11 mouse cellular contexts compared by ENCODE assay signal in genomic region chr11:76262611-76263351, GRCm38 (mm10). TPM values are rescaled to one million over a fixed set of nuclear protein-coding genes. Genes with fewer than 3 reads are reported as not detected.
DNase-seq lines count a peak whose midpoint lies in the region; ATAC-seq and TF ChIP-seq lines count a peak whose summit lies in the region.
"Had no signal": no experiment of that assay in that cellular context is flagged by ENCODE, and none has a peak within 500 bp of the region (broad histone marks: within the 10 kb centered on the region; RNA-seq: fewer than 3 reads in every experiment).

No protein-coding gene starts in this region.

- 7% methylated on average over 19 of the region's 19 CpGs for WGBS in midbrain, embryonic 10.5 days
- 7% methylated on average over 19 of the region's 19 CpGs for WGBS in midbrain, postnatal 0 days
- WGBS in embryonic facial prominence, embryonic 15.5 days, result 18% methylated on average over 19 of the region's 19 CpGs
- 10% methylated on average over 19 of the region's 19 CpGs for WGBS in limb, embryonic 12.5 days

- peak overlapping the region; percentile 92 for H3K27ac ChIP-seq in midbrain, embryonic 10.5 days (replicated peaks)
- no peak overlapping the region for H3K27ac ChIP-seq in midbrain, postnatal 0 days (ENCODE audit: low read depth, low read length)
- H3K27ac ChIP-seq in embryonic facial prominence, embryonic 15.5 days (replicated peaks), result no peak overlapping the region
- 0 out of 2 replicates have a peak overlapping the region, but pooled peaks have one; percentile 12 for H3K27ac ChIP-seq in limb, embryonic 12.5 days
- H3K27ac ChIP-seq: liver, embryonic 15.5 days had no signal

- no peak overlapping the region for H3K4me2 ChIP-seq in midbrain, postnatal 0 days (ENCODE audit: low read depth, low read length, poor library complexity, severe bottlenecking)
- H3K4me2 ChIP-seq in embryonic facial prominence, embryonic 15.5 days (replicated peaks), result no peak overlapping the region
- H3K4me2 ChIP-seq in limb, embryonic 12.5 days, result peak overlapping the region; percentile 18; the same call in 1 of the 2 replicates
- H3K4me2 ChIP-seq: liver, embryonic 15.5 days had no signal

- peaks cover 99% of the 10 kb centered on the region for H3K4me1 ChIP-seq in midbrain, embryonic 10.5 days
- peaks cover 3% of the 10 kb centered on the region; the same call in 1 of the 2 replicates for H3K4me1 ChIP-seq in midbrain, postnatal 0 days (ENCODE audit: insufficient read depth, low read length)
- H3K4me1 ChIP-seq in embryonic facial prominence, embryonic 15.5 days, result peaks cover 33% of the 10 kb centered on the region
- H3K4me1 ChIP-seq in limb, embryonic 12.5 days (replicated peaks), result peaks cover 20% of the 10 kb centered on the region
- H3K4me1 ChIP-seq: liver, embryonic 15.5 days had no signal

- TF ChIP-seq CTCF in midbrain, postnatal 0 days (IDR thresholded peaks at IDR 0.05), result no peak

- no peaks in the 10 kb centered on the region for H3K9me3 ChIP-seq in midbrain, embryonic 10.5 days (replicated peaks)
- no peaks in the 10 kb centered on the region for H3K9me3 ChIP-seq in midbrain, postnatal 0 days (ENCODE audit: low read length)
- no peaks in the 10 kb centered on the region for H3K9me3 ChIP-seq in embryonic facial prominence, embryonic 15.5 days (replicated peaks)
- no peaks in the 10 kb centered on the region for H3K9me3 ChIP-seq in limb, embryonic 12.5 days
- H3K9me3 ChIP-seq: liver, embryonic 15.5 days had no signal

- H3K9ac ChIP-seq in midbrain, postnatal 0 days (replicated peaks; ENCODE audit: low read length, poor library complexity, severe bottlenecking), result no peak overlapping the region
- no peak overlapping the region for H3K9ac ChIP-seq in embryonic facial prominence, embryonic 15.5 days
- H3K9ac ChIP-seq in limb, embryonic 12.5 days (replicated peaks), result peak overlapping the region; percentile 32
- H3K9ac ChIP-seq: liver, embryonic 15.5 days had no signal

- peaks cover 41% of the 10 kb centered on the region for H3K36me3 ChIP-seq in midbrain, embryonic 10.5 days
- no peaks in the 10 kb centered on the region for H3K36me3 ChIP-seq in midbrain, postnatal 0 days (ENCODE audit: insufficient read depth, low read length)
- peaks cover 47% of the 10 kb centered on the region for H3K36me3 ChIP-seq in embryonic facial prominence, embryonic 15.5 days
- peaks cover 35% of the 10 kb centered on the region for H3K36me3 ChIP-seq in limb, embryonic 12.5 days
- H3K36me3 ChIP-seq: liver, embryonic 15.5 days had no signal

- no peaks in the 10 kb centered on the region; the same call in 1 of the 2 replicates for H3K27me3 ChIP-seq in midbrain, embryonic 10.5 days (ENCODE audit: low read depth, poor library complexity, severe bottlenecking)
- no peaks in the 10 kb centered on the region for H3K27me3 ChIP-seq in midbrain, postnatal 0 days (ENCODE audit: insufficient read depth, low read length)
- H3K27me3 ChIP-seq in embryonic facial prominence, embryonic 15.5 days, result no peaks in the 10 kb centered on the region
- H3K27me3 ChIP-seq in limb, embryonic 12.5 days, result no peaks in the 10 kb centered on the region
- H3K27me3 ChIP-seq: liver, embryonic 15.5 days had no signal

- H3K4me3 ChIP-seq in midbrain, embryonic 10.5 days, result peak overlapping the region; percentile 40
- H3K4me3 ChIP-seq in midbrain, postnatal 0 days (ENCODE audit: low read depth, low read length), result no peak overlapping the region
- H3K4me3 ChIP-seq in embryonic facial prominence, embryonic 15.5 days (replicated peaks), result no peak overlapping the region
- no peak overlapping the region for H3K4me3 ChIP-seq in limb, embryonic 12.5 days (replicated peaks)
- H3K4me3 ChIP-seq: liver, embryonic 15.5 days; myocyte had no signal

- ATAC-seq in midbrain, postnatal 0 days (ENCODE audit: low FRiP score), result no peak; the same call in 1 of the 2 replicates
- 0 out of 2 replicates have a peak, but pooled peaks have one; percentile 27 for ATAC-seq in embryonic facial prominence, embryonic 15.5 days (ENCODE audit: insufficient number of reproducible peaks, low FRiP score, low TSS enrichment, low read depth)
- no peak for ATAC-seq in limb, embryonic 12.5 days (ENCODE audit: insufficient number of reproducible peaks, insufficient read depth, low FRiP score, low TSS enrichment, low read depth)

- intact Hi-C loops in left cerebral cortex, postnatal 14 days (cut with DNase I), result no loop called here

- peak; percentile 71 for DNase-seq in midbrain, embryonic 10.5 days (ENCODE audit: low spot score)
- no peak for DNase-seq in midbrain, postnatal 0 days (ENCODE audit: low spot score)
- no peak for DNase-seq in ovary, postnatal 36 days (ENCODE audit: low spot score)
- no peak for DNase-seq in layer of hippocampus, postnatal 25 days (ENCODE audit: extremely low spot score in 1 of 2, low spot score in 1 of 2)
- no peak for DNase-seq in left cerebral cortex, postnatal 14 days (ENCODE audit: low spot score in 2 of 2)
- DNase-seq: heart, postnatal 10 days had no signal

RNA-seq across cellular contexts. Expression of gene Glod4, which starts 19.3 kb away (rescaled TPM):
- polyA plus RNA-seq in midbrain, embryonic 10.5 days (2016; fragmentation: Nextera tagmentation; extraction: Ambion mirVana), result 130 and 135 TPM in 2 replicates
- total RNA-seq in midbrain, postnatal 0 days (2014; rRNA removed), result 63.5 and 80.0 TPM in 2 replicates
- 116 and 123 TPM in 2 replicates for polyA plus RNA-seq in midbrain, postnatal 0 days (2015; fragmentation: Nextera tagmentation; extraction: Ambion mirVana)
- polyA plus RNA-seq in embryonic facial prominence, embryonic 15.5 days (2015; fragmentation: Nextera tagmentation; extraction: Ambion mirVana), result 111 and 126 TPM in 2 replicates
- polyA plus RNA-seq in limb, embryonic 12.5 days (2016; fragmentation: Nextera tagmentation; extraction: Ambion mirVana), result 125 and 136 TPM in 2 replicates
- total RNA-seq in layer of hippocampus, postnatal 25 days (2021), result 10 to 100 TPM; 51.0 to 57.8 TPM
- 10 to 100 TPM; 44.5 to 46.3 TPM for total RNA-seq in left cerebral cortex, postnatal 14 days (2021)

RNA-seq across cellular contexts. Expression of gene Mrm3, which starts 19.3 kb away (rescaled TPM):
- 23.4 and 24.5 TPM in 2 replicates for polyA plus RNA-seq in midbrain, embryonic 10.5 days (2016; fragmentation: Nextera tagmentation; extraction: Ambion mirVana)
- 13.6 and 15.3 TPM in 2 replicates for total RNA-seq in midbrain, postnatal 0 days (2014; rRNA removed)
- 23.6 and 26.0 TPM in 2 replicates for polyA plus RNA-seq in midbrain, postnatal 0 days (2015; fragmentation: Nextera tagmentation; extraction: Ambion mirVana)
- polyA plus RNA-seq in embryonic facial prominence, embryonic 15.5 days (2015; fragmentation: Nextera tagmentation; extraction: Ambion mirVana), result 23.8 and 24.3 TPM in 2 replicates
- 23.0 and 23.9 TPM in 2 replicates for polyA plus RNA-seq in limb, embryonic 12.5 days (2016; fragmentation: Nextera tagmentation; extraction: Ambion mirVana)
- total RNA-seq in layer of hippocampus, postnatal 25 days (2021), result 10 to 100 TPM; 17.2 to 17.4 TPM
- total RNA-seq in left cerebral cortex, postnatal 14 days (2021), result 10 to 100 TPM; 15.0 to 15.1 TPM

RNA-seq across cellular contexts. Expression of gene Gemin4, which starts 45.3 kb away (rescaled TPM):
- 45.4 and 51.3 TPM in 2 replicates for polyA plus RNA-seq in midbrain, embryonic 10.5 days (2016; fragmentation: Nextera tagmentation; extraction: Ambion mirVana)
- total RNA-seq in midbrain, postnatal 0 days (2014; rRNA removed), result 10.1 and 14.1 TPM in 2 replicates
- polyA plus RNA-seq in midbrain, postnatal 0 days (2015; fragmentation: Nextera tagmentation; extraction: Ambion mirVana), result 6.9 and 7.4 TPM in 2 replicates
- polyA plus RNA-seq in embryonic facial prominence, embryonic 15.5 days (2015; fragmentation: Nextera tagmentation; extraction: Ambion mirVana), result 26.3 and 30.1 TPM in 2 replicates
- polyA plus RNA-seq in limb, embryonic 12.5 days (2016; fragmentation: Nextera tagmentation; extraction: Ambion mirVana), result 33.0 and 34.5 TPM in 2 replicates
- 10 to 100 TPM in 1 of 2 experiments, 1 to 10 TPM in 1; 7.2 to 11.7 TPM for total RNA-seq in layer of hippocampus, postnatal 25 days (2021)
- total RNA-seq in left cerebral cortex, postnatal 14 days (2021), result 1 to 10 TPM; 5.7 to 8.3 TPM

RNA-seq across cellular contexts. Expression of gene Dbil5, which starts 45.4 kb away (rescaled TPM):
- 0.88 TPM in 1 of 2 replicates, not detected in the other for polyA plus RNA-seq in midbrain, embryonic 10.5 days (2016; fragmentation: Nextera tagmentation; extraction: Ambion mirVana)
- not detected in 2 replicates for total RNA-seq in midbrain, postnatal 0 days (2014; rRNA removed)
- 0.42 and 0.58 TPM in 2 replicates for polyA plus RNA-seq in midbrain, postnatal 0 days (2015; fragmentation: Nextera tagmentation; extraction: Ambion mirVana)
- polyA plus RNA-seq in embryonic facial prominence, embryonic 15.5 days (2015; fragmentation: Nextera tagmentation; extraction: Ambion mirVana), result 1.3 and 2.3 TPM in 2 replicates
- polyA plus RNA-seq in limb, embryonic 12.5 days (2016; fragmentation: Nextera tagmentation; extraction: Ambion mirVana), result 0.95 and 1.0 TPM in 2 replicates
- 1 to 10 TPM; 1.2 to 1.4 TPM for total RNA-seq in layer of hippocampus, postnatal 25 days (2021)
- under 1 TPM; 0.85 to 0.90 TPM for total RNA-seq in left cerebral cortex, postnatal 14 days (2021)
- polyA plus RNA-seq: spleen, adult 2 months had no signal

Comparison
In these comparisons a context has a peak if more than half of its experiments do, and no peak if none do; other contexts are left out.
1. H3K27ac ChIP-seq: peak in midbrain, embryonic 10.5 days (single experiment) and limb, embryonic 12.5 days (single experiment); none in midbrain, postnatal 0 days (single experiment) and embryonic facial prominence, embryonic 15.5 days (single experiment).